Mouse (Mus musculus) common myeloid progenitor, adult 5-6 weeks (primary cell): ENCODE results near the gene Rnf146. TPM values are rescaled to one million over a fixed set of nuclear protein-coding genes. Genes with fewer than 3 reads are reported as not detected.

ENCODE experiments used
- ATAC-seq: replicated peaks from 2 replicates; pipeline ENCODE4 v1.8.0; 2016; ENCODE audit warnings: low read depth, mild to moderate bottlenecking, moderate TSS enrichment, inconsistent platforms; ENCODE audit not compliant: poor library complexity, severe bottlenecking
- total RNA-seq: library from RNA; stranded (forward); fragments of 200-1000, 187-1606 nt; gene quantifications from 2 replicates; pipeline ENCODE4 v1.2.3, GENCODE M21; 2017

Rnf146 gene
- 45.1 and 65.0 TPM in 2 replicates for total RNA-seq

- ATAC-seq, result no peak
Measured at GRCm38 (mm10) chr10:29362197-29362900, at the start of gene Rnf146. Gene Rnf146, minus strand, starts transcription at chr10:29362442.

GRCm38 (mm10) chr10:29402656-29403268, 40.5 kb upstream of the Rnf146 start:
- ATAC-seq, result no peak

GRCm38 (mm10) chr10:29394890-29395289, 32.6 kb upstream of the Rnf146 start:
- peak; percentile 89 for ATAC-seq

DNA sequence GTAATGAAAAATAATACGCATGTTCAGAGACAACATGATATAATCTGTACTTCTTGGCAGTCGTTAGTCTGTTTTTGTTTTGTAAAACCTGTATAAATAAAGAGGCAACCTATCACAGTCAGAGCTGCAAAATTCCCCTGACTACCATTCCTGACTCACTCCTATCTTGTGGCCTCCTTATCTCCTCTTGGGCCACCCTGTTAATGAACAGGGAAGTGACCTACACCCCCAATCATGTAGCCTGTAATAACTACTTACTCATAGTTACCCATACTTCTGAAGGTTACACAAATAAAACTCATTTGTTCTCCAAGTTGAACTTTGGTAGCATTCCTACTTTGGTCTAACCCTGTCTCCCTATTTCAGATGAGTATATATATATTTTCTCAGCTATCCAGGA, 19.3 kb upstream of the Rnf146 start:
- no peak for ATAC-seq

GRCm38 (mm10) chr10:29374065-29374464, 11.8 kb upstream of the Rnf146 start:
- ATAC-seq, result no peak

DNA sequence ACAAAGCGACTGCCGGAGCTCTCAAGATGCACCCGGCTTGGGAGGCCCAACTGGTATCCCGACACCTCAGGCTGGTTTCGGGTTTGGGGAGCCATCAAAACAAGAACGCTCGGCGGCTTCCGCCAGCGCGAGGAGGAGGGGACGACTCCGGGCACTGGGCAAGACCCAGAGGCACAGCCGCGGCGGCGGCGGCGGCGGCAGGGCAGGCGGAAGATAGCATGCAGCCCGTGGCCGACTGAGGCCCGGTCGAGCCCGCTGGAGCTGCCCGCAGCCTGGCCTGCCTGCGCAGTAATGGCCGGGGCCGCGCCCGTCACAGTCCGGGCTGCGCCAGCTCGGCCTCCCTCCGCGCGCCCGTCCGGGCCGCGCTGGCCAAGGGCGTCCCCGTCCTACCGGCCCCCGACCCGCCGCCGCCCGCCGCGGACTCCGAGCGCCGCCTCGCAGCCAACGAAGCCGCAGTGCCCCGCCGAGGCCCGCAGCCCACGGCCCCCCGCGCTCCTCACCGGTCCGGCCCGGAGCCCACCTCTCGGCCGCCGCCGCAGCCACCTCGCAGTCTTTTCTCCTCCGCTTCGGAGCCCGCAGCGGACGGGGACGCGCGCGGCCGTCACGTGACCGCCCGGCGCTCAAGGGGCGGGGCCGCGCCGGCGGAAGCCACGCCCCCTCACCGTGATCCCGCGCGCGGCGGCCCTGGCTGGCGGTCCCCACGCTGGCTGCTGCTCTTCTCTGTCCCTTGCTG, 612 bp downstream of the Rnf146 start:
- ATAC-seq, result peak; percentile 77

DNA sequence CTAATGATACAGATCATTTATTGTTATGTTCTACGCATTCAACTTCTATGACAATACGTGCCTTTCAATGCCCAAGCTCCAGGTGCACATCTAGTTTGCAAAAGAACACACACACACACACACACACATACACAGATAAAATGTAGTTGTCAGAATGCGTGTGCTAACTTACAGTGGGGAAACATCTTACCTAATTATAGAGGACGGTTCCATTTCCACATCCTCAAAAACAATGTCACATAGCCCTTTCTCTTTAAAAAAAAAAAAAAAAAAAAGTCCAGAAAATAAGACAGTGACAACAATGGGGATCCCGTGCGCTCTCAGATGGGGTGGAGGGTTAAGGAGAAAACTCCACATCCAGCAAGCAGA, 1.2 kb downstream of the Rnf146 start:
- ATAC-seq, result peak; percentile 24

DNA sequence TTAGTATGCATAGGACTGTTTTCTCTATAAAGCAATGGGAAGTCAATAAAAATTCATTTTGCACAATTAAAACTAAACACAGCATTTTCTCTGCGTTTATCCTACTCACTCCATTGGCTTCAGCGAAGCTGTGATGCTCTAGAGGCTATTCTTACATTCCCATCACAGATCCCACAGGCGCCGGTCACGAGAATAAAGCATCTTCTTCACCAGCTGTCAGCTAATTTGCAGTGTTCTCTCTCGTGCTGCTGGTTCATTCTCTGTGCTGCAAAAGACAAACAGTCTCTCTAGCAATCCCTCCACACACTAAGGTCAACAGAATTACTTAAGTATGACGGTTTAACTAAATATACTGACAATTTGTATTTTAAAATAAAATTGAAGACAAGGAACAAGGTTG, 8.1 kb downstream of the Rnf146 start:
- no peak for ATAC-seq

DNA sequence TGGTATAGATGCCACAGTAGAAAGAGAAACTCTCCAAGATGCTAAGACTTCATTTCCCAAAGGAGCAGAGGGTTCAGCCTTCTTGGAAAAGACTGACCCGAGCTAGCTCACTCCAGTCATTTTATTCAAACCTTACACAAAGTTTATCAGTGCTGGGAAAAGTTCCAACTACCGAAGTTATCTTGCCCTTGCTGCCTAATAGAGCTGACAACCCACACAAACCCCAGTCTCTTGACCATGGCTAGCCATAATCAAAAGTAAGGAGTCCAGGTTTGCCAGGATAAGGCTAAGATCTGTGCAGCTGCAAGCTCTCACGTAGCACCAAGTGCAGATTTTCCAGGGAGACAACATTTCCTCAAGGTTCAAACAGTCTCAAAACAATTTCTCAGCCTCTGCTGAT, 9.7 kb downstream of the Rnf146 start:
- ATAC-seq, result no peak

- no peak for ATAC-seq
Measured at GRCm38 (mm10) chr10:29351420-29351819, 10.8 kb downstream of the Rnf146 start.

- ATAC-seq, result no peak
Measured at GRCm38 (mm10) chr10:29346638-29347037, 15.6 kb downstream of the Rnf146 start.

GRCm38 (mm10) chr10:29344232-29344631, 18.0 kb downstream of the Rnf146 start:
- ATAC-seq, result no peak

- peak; percentile 97 for ATAC-seq
Measured at GRCm38 (mm10) chr10:29338355-29339056, 23.7 kb downstream of the Rnf146 start.

DNA sequence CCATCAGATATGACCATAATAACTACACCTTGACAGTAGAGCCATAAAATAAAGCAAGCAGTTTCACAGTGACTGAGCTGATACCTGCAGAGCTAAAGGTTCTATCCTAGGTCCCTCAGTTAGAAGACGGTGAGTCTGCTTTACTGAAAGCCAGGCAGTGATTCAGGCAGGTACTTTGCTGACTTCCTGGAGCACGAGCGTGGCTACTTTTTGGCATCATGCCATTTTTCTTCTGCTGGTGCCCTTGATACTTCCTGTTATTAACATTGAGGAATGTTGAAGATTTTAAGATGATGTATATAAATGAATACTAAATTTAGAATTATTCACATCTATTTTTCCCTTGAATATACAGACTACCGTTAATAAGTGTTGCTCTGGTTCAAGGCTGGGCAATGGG, 28.4 kb downstream of the Rnf146 start:
- ATAC-seq, result no peak

GRCm38 (mm10) chr10:29324817-29325216, 37.4 kb downstream of the Rnf146 start:
- no peak for ATAC-seq

- ATAC-seq, result no peak
Measured at GRCm38 (mm10) chr10:29313905-29314304, 48.3 kb downstream of the Rnf146 start.

- peak; percentile 92 for ATAC-seq
Measured at GRCm38 (mm10) chr10:29313064-29313638, 49.1 kb downstream of the Rnf146 start, which contains the start of gene Echdc1. Gene Echdc1, plus strand, starts transcription at chr10:29313166.

- no peak for ATAC-seq
Measured at GRCm38 (mm10) chr10:29311480-29312219, 50.6 kb downstream of the Rnf146 start.

- no peak for ATAC-seq
Measured at GRCm38 (mm10) chr10:29302230-29302629, 60.0 kb downstream of the Rnf146 start.
